Mouse (Mus musculus): ENCODE results near the gene Nynrin. TPM values are rescaled to one million over a fixed set of nuclear protein-coding genes. Genes with fewer than 3 reads are reported as not detected.

The Nynrin gene
- polyA plus RNA-seq, 1 experiment from 2014 or later: 7.0 TPM

DNA sequence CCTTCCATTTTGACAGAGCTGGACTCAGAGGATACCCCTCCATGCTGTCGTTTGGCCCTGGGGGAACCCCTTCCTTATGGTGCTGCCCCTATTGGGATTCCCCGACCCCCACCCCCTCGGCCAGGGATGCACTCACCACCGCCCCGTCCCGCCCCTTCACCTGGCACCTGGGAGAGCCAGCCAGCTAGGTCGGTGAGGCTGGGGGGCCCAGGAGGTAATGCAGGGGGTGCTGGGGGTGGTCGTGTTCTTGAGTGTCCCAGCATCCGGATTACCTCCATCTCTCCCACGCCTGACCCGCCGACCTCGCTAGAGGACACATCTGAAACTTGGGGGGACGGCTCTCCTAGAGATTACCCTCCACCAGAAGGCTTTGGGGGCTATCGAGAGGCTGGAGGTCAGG is 27.7 kb upstream of the Nynrin start:
- Histone ChIP-seq H3K9ac (no peak overlapping the region; the same call in 1 of the 2 replicates), H3K4me2 (peak overlapping the region; percentile 82), H3K27ac (no peak overlapping the region), H3K4me1 (peaks cover 54% of the 10 kb centered on the region), H3K4me3 (peak overlapping the region; percentile 37), H3K9me3 (replicated peaks) (no peaks in the 10 kb centered on the region), H3K27me3 (replicated peaks) (peaks cover 86% of the 10 kb centered on the region), H3K36me3 (no peaks in the 10 kb centered on the region)
- WGBS (ENCODE audit: insufficient replicate concordance): 9% methylated on average over 15 of the region's 15 CpGs
- no peak for ATAC-seq

DNA sequence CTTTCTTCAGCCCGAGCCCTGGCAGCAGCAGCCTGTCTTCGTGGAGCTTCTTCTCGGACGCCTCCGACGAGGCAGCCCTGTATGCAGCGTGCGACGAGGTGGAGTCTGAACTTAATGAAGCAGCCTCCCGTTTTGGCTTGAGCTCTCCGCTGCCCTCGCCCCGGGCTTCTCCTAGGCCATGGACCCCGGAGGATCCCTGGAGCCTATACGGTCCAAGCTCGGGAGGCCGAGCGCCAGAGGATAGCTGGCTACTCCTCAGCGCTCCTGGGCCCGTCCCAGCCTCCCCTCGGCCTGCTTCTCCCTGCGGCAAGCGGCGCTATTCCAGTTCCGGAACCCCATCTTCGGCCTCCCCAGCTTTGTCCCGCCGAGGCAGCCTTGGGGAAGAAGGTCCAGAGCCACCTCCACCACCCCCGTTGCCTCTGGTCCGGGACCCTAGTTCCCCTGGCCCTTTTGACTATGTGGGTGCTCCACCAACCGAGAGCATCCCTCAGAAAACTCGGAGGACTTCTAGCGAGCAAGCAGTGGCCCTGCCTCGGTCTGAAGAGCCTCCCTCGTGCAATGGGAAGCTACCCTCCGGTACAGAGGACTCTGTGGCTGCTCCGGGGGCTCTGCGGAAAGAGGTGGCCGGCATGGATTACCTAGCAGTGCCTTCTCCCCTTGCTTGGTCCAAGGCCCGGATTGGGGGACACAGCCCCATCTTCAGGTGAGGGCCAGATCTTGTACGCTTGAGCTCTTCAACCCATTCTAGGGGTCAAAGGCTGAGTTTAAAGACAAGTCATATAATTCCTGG is 27.1 kb upstream of the Nynrin start:
- ATAC-seq: no peak
- Histone ChIP-seq H3K27ac (no peak overlapping the region), H3K27me3 (replicated peaks) (peaks cover 92% of the 10 kb centered on the region), H3K9me3 (replicated peaks) (no peaks in the 10 kb centered on the region), H3K36me3 (no peaks in the 10 kb centered on the region), H3K4me2 (peak overlapping the region; percentile 82), H3K9ac (no peak overlapping the region), H3K4me1 (peaks cover 54% of the 10 kb centered on the region), H3K4me3 (peak overlapping the region; percentile 37; the same call in 1 of the 2 replicates)
- WGBS (ENCODE audit: insufficient replicate concordance): 16% methylated on average over 41 of the region's 41 CpGs

DNA sequence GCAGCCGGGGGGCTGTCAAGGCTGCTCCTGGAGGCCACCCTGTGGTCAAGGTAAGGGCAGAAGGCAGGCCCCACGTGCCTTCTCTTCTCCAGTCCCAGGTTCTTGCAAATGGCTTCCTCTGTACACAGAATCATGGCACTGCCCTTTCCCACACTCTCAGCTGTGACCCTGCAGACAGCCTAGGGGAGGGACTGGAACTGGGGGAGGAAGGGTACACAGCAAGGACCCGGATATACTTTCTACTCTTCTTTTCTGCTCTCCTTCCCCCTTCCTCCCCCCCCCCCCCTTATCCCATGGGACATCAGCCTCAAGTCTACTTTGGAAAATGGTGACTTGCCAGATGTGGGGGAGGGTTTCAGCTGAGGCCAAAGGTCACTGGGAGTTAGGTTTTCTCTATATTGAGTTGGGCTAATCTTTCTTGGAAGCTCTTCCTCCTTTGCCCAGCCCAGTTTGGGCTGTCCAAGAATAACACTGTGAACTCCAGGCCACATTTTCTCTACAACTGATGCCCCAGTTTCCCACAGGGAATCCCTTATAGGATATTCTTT is 25.0 kb upstream of the Nynrin start:
- no peak overlapping the region for H3K4me3 ChIP-seq
- H3K9me3 ChIP-seq (replicated peaks): no peaks in the 10 kb centered on the region
- no peak for ATAC-seq
- no peak overlapping the region for H3K27ac ChIP-seq
- 32% methylated on average over 3 of the region's 3 CpGs for WGBS (ENCODE audit: insufficient replicate concordance)
- no peaks in the 10 kb centered on the region for H3K36me3 ChIP-seq
- peaks cover 86% of the 10 kb centered on the region for H3K27me3 ChIP-seq (replicated peaks)
- H3K4me1 ChIP-seq: peaks cover 38% of the 10 kb centered on the region
- no peak overlapping the region for H3K9ac ChIP-seq
- H3K4me2 ChIP-seq: no peak overlapping the region

DNA sequence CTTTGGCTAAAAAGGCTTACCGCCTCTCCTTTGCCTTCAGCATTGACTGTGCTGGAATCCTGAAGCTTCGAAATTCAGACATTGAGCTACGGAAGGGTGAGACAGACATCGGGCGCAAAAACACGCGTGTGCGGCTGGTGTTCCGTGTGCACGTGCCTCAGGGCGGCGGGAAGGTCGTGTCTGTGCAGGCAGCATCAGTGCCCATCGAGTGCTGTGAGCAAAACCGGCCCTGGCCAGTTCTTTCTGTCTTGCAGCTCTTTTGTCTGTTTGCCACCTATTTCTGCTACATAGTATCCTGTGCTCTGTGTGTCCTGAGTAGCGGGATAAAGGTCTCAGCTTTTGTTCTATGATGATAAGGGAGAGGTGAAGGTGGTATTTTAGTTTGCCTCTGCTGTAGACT is 24.0 kb upstream of the Nynrin start:
- WGBS (ENCODE audit: insufficient replicate concordance): 71% methylated on average over 16 of the region's 16 CpGs
- Histone ChIP-seq H3K4me1 (peaks cover 32% of the 10 kb centered on the region), H3K27ac (no peak overlapping the region), H3K9me3 (replicated peaks) (no peaks in the 10 kb centered on the region), H3K36me3 (no peaks in the 10 kb centered on the region), H3K4me2 (no peak overlapping the region), H3K4me3 (no peak overlapping the region), H3K27me3 (replicated peaks) (peaks cover 83% of the 10 kb centered on the region), H3K9ac (no peak overlapping the region)
- no peak for ATAC-seq

DNA sequence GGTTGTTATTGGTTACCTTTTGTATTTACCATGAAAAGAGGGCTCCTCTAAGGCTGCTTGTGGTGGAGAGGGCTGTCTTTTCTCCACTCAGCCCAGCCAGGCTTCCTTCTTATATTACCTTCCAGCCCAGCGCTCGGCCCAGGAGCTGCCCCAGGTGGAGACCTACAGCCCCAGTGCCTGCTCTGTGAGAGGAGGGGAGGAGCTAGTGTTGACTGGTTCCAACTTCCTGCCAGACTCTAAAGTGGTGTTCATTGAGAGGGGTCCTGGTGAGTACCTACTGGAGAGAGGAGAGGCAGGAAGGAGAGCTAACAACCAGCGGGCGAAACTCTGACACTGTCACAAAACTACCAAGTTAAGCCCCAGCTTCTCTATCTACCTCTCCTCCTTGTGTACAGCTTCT is 23.5 kb upstream of the Nynrin start:
- Histone ChIP-seq H3K4me2 (no peak overlapping the region), H3K9ac (no peak overlapping the region), H3K27ac (no peak overlapping the region), H3K27me3 (replicated peaks) (peaks cover 78% of the 10 kb centered on the region), H3K36me3 (no peaks in the 10 kb centered on the region), H3K4me3 (no peak overlapping the region), H3K9me3 (replicated peaks) (no peaks in the 10 kb centered on the region), H3K4me1 (peaks cover 27% of the 10 kb centered on the region)
- no peak for ATAC-seq
- WGBS (ENCODE audit: insufficient replicate concordance): 54% methylated on average over 4 of the region's 4 CpGs

DNA sequence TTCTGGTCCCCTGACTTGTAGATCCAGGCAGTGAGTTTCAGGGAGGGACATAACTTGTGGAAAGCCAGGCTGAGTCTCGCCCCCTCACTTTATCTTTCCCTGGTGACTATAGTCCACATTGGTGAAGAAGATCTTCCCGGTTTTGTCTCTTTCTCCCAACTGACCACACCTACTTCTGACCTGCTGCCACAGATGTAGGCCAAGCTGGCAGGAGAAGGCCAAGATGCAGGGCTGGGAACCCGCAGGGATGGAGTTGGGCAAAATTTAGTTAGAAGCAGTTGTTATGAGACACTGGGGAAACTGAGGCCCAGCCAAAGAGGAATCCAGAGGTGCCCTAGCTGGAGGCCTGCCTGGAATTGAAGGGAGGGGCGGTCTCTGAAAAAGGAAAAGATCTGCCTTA is 20.7 kb upstream of the Nynrin start:
- no peak overlapping the region for H3K4me2 ChIP-seq
- no peaks in the 10 kb centered on the region for H3K9me3 ChIP-seq (replicated peaks)
- H3K27me3 ChIP-seq (replicated peaks): peaks cover 50% of the 10 kb centered on the region
- H3K27ac ChIP-seq: no peak overlapping the region
- whole genome bisulfite sequencing (ENCODE audit: insufficient replicate concordance): 66% methylated on average over 4 of the region's 4 CpGs
- no peak for ATAC-seq
- H3K36me3 ChIP-seq: no peaks in the 10 kb centered on the region
- H3K4me3 ChIP-seq: no peak overlapping the region
- no peak overlapping the region for H3K9ac ChIP-seq
- peaks cover 9% of the 10 kb centered on the region for H3K4me1 ChIP-seq

DNA sequence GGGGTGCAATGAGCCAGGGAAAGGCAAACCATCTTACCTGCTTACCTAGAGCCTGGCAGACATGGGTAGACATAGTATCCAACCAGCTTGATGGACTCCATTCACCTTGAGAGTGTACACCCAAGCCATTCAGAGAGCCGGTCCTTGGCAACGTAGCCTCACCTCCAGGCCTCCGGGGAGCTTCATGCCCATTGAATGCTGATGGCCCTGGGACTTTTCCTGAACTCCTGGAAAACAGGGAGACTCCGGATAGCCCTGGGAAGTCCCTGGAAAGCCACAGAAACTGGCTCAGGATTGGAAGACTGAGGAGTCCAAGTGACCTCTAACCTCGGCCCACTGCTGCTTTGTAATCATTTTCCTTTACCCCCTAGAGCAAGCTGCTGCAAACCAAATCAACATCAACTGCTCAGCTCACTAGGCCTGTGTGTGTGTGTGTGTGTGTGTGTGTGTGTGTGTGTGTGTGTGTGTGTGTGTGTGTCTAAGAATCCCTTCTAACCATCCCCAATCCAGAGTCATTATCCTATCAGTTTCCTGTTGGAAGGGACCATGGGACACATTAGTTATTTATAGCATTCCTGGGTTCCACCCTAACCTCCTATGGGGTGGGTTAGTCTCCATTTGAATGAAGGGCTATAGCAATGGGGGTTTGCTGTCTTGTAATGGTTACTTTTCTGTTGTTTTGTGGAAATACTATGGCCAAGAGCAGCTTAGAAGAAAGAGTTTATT is 18.8 kb upstream of the Nynrin start:
- no peaks in the 10 kb centered on the region for H3K36me3 ChIP-seq
- no peak for ATAC-seq
- peaks cover 33% of the 10 kb centered on the region for H3K27me3 ChIP-seq (replicated peaks)
- no peak overlapping the region for H3K4me2 ChIP-seq
- no peaks in the 10 kb centered on the region for H3K9me3 ChIP-seq (replicated peaks)
- no peaks in the 10 kb centered on the region for H3K4me1 ChIP-seq
- no peak overlapping the region for H3K9ac ChIP-seq
- H3K27ac ChIP-seq: no peak overlapping the region
- 74% methylated on average over 5 of the region's 5 CpGs for WGBS (ENCODE audit: insufficient replicate concordance)
- no peak overlapping the region for H3K4me3 ChIP-seq

DNA sequence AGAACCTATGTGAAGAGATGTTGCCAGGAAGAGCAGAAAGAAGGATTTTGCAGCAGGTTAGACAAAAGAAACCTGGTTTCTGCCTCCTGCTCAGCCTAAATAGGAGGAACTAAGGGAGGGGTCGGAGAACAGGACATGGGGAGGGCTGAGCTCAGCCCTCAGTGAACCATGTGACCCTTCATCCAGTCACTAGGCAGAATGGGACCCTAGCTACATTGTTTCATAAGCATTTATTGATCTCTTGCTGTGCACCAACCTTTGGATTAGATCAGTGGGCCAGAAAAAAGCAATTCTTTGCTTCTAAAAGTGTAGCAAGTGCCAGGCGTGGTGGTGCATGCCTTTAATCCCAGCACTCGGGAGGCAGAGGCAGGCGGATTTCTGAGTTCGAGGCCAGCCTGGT is 15.5 kb upstream of the Nynrin start:
- Histone ChIP-seq H3K4me1 (no peaks in the 10 kb centered on the region), H3K9me3 (replicated peaks) (no peaks in the 10 kb centered on the region), H3K27me3 (replicated peaks) (peaks cover 7% of the 10 kb centered on the region; the same call in 1 of the 2 replicates), H3K4me2 (no peak overlapping the region), H3K27ac (no peak overlapping the region), H3K4me3 (no peak overlapping the region), H3K9ac (no peak overlapping the region), H3K36me3 (no peaks in the 10 kb centered on the region)
- 67% methylated on average over 5 of the region's 5 CpGs for WGBS (ENCODE audit: insufficient replicate concordance)
- ATAC-seq: no peak

DNA sequence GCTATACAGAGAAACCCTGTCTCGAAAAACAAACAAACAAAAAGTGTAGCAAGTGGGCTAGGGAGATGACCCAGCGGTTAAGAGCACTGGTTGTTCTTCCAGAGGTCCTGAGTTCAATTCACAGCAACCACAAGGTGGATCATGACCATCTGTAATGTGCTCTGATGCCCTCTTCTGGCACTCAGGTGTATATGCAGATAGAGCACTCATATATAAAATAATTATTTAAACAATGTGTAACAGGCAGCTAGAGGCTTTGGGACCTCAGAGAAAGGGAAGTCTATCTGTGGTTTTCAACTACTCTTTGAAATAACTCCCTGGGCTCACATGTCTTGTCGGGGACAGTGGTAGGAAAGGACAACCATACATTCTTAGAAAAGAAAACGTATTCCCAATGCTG is 15.1 kb upstream of the Nynrin start:
- Histone ChIP-seq H3K9ac (no peak overlapping the region), H3K27me3 (replicated peaks) (peaks cover 7% of the 10 kb centered on the region; the same call in 1 of the 2 replicates), H3K4me2 (no peak overlapping the region), H3K27ac (no peak overlapping the region), H3K4me3 (no peak overlapping the region), H3K4me1 (no peaks in the 10 kb centered on the region), H3K36me3 (no peaks in the 10 kb centered on the region), H3K9me3 (replicated peaks) (no peaks in the 10 kb centered on the region)
- ATAC-seq: no peak
- 45% methylated on average over 4 of the region's 4 CpGs for WGBS (ENCODE audit: insufficient replicate concordance)

DNA sequence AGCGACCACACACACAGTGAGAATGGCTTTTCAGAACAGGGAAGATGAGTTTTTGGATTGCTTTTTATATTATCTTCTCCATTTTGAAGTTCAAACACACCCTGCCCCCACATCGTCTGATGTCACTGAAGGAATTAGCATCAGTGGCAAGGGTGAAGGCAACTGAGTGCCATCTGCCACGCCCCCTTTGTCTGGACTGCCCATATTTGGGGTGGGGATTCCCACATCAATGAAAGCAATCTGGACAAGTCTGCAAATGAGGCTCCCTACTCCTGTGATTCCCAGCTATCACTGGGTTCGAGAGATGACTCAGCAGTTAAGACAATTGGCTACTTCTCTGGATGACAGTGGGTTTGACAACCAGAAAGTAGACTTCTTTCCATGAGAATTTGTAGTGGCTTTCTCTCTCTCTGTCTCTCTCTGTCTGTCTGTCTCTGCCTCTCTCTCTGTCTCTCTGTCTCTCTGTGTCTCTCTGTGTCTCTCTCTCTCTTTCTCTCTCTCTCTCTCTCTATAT is 12.9 kb upstream of the Nynrin start:
- Histone ChIP-seq H3K4me3 (no peak overlapping the region), H3K9me3 (replicated peaks) (no peaks in the 10 kb centered on the region), H3K36me3 (no peaks in the 10 kb centered on the region), H3K9ac (no peak overlapping the region), H3K27me3 (replicated peaks) (no peaks in the 10 kb centered on the region; the same call in 1 of the 2 replicates), H3K27ac (no peak overlapping the region), H3K4me2 (no peak overlapping the region), H3K4me1 (no peaks in the 10 kb centered on the region)
- ATAC-seq: no peak
- 57% methylated on average over 4 of the region's 4 CpGs for WGBS (ENCODE audit: insufficient replicate concordance)

DNA sequence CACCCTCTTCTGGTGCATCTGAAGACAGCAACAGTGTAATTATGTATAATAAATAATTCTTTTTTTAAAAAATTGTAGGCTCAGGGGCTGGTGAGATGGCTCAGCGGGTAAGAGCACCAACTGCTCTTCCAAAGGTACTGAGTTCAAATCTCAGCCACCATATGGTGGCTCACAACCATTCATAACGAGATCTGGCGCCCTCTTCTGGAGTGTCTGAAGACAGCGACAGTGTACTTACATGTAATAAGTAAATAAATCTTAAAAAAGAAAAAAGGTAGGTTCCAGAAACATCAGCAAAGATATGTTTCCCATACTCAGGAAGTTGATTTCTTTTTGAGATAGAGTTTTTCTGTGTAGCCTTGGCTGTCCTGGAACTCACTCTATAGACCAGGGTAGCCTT is 11.0 kb upstream of the Nynrin start:
- Histone ChIP-seq H3K4me3 (no peak overlapping the region), H3K36me3 (no peaks in the 10 kb centered on the region), H3K27ac (no peak overlapping the region), H3K9me3 (replicated peaks) (no peaks in the 10 kb centered on the region), H3K4me1 (no peaks in the 10 kb centered on the region), H3K27me3 (replicated peaks) (no peaks in the 10 kb centered on the region; the same call in 1 of the 2 replicates), H3K4me2 (no peak overlapping the region), H3K9ac (no peak overlapping the region)
- 45% methylated on average over 4 of the region's 4 CpGs for WGBS (ENCODE audit: insufficient replicate concordance)
- ATAC-seq: no peak
